Mouse (Mus musculus) left cerebral cortex, postnatal 10 days (tissue): ENCODE results near the gene Mthfd1. TPM values are rescaled to one million over a fixed set of nuclear protein-coding genes. Genes with fewer than 3 reads are reported as not detected.

Source experiments
- DNase-seq, 2 experiments: peaks; one replicate each; pipeline ENCODE4 v3.0.0; 2021 to 2022; ENCODE audit warnings: low spot score in 2 of 2, mixed read lengths in 1 of 2; ENCODE audit errors: extremely low spot score in 1 of 2
- intact Hi-C: fragments of 180-260 bp; cut with DNase I; formaldehyde crosslinking; loops from one replicate; pipeline ENCODE4 v1.15.1; 2025
- total RNA-seq, 2 experiments: library from RNA; stranded (reverse); gene quantifications; 2 replicates each; pipeline ENCODE4 v1.2.3; 2021

Mthfd1 gene
- total RNA-seq, 2 experiments from 2014 or later, result 34.1 to 36.9 TPM

DNA sequence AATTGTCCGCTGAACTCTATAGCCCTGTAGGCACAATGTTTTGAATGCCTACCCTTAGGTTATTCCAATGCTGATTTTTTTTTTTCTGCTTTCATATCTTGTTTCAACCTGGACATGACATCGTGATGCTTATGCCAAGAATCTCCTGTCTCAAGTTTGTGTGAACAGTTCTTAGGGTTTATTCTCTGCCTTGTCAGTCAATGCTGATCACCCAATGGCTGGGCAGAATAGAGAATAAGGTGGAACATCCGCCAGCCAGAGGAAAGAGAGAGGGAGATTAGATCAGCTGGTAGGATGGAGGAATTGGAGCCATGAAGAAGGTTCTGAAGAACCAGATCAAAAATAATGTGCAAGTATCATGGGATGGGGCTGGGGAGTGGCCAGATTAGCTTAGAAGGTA lies 5.6 kb downstream of the Mthfd1 start:
- intact Hi-C loops, result loop anchor here (10.0 kb wide), 1 partner anchor 214 kb away; no protein-coding TSS in a partner anchor
- DNase-seq, result no peak

- DNase-seq, result no peak
- intact Hi-C loops, result loop anchor here (10.0 kb wide), 1 partner anchor 213 kb away; no protein-coding TSS in a partner anchor
These were observed 6.5 kb downstream of the Mthfd1 start for GRCm38 (mm10) chr12:76261556-76261955.

- DNase-seq, result no peak
- intact Hi-C loops, result loop anchor here (10.0 kb wide), 1 partner anchor 212 kb away; no protein-coding TSS in a partner anchor
These were observed 7.8 kb downstream of the Mthfd1 start for GRCm38 (mm10) chr12:76262918-76263317.

- no peak for DNase-seq
- intact Hi-C loops, result loop anchor here (10.0 kb wide), 1 partner anchor 211 kb away; no protein-coding TSS in a partner anchor
These were observed 8.8 kb downstream of the Mthfd1 start for GRCm38 (mm10) chr12:76263876-76264275.

DNA sequence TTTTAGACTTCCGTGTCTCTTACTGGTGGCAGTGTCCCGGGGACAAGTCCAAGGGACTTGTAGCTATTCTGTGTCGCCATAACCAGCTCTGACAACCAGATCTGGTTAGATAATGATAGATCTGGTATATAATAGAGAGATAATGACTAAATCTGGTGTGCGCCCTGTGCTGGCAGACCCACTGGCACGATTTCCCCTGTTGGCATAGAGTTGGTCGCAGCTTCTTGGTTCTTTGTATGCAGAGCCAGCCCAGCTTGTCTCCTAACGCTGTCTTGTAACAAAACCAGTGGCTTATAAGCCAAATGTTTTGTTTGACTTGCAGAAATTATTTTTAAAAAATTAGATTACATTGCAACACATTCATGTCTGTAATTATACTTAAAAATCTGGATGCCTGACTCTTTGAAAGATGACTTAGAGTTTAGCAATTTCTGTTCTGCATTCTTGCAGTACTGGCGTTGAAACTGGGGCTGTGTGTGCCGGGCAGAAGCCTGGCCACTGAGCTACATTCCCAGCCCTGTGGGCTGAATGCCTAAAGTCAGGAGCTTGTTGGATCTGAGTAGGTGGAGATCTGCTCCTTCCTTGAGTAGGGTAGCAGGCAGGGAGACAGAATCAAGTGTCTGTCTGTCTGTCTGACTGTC lies 9.3 kb downstream of the Mthfd1 start:
- intact Hi-C loops, result loop anchor here (10.0 kb wide), 1 partner anchor 210 kb away; no protein-coding TSS in a partner anchor
- peak in 1 of 2 experiments; percentile 59 for DNase-seq

DNA sequence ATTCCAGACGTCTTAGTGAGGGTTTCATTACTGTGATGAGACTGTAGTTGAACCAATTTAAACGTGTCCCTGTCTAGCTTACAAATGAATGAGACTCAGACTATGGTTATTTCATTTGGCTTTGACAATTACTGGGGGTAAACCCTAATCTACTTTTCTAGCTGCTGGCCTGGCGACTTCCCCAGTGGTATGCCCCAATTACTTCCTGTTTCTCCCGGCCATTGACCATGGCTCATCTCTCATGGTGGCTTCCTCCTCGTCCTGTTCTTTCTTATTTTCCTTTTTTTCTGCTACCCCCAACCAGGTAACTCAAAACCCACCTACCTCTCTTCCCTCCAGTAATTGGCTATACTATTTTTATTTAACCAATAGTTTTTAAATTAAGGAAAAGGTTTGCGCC lies 9.9 kb downstream of the Mthfd1 start:
- intact Hi-C loops, result loop anchor here (5.0 to 10.0 kb wide), 2 partner anchors 72 to 210 kb away; no protein-coding TSS in a partner anchor
- no peak for DNase-seq

- intact Hi-C loops, result loop anchor here (5.0 to 10.0 kb wide), 2 partner anchors 70 to 208 kb away; no protein-coding TSS in a partner anchor
- peak in 1 of 2 experiments; percentile 49 for DNase-seq
These were observed 11.8 kb downstream of the Mthfd1 start for GRCm38 (mm10) chr12:76266875-76267274.

- DNase-seq, result no peak
- intact Hi-C loops, result loop anchor here (5.0 to 10.0 kb wide), 2 partner anchors 69 to 206 kb away; no protein-coding TSS in a partner anchor
These were observed 13.6 kb downstream of the Mthfd1 start for GRCm38 (mm10) chr12:76268686-76269085.

GRCm38 (mm10) chr12:76269196-76269595 lies 14.1 kb downstream of the Mthfd1 start:
- intact Hi-C loops, result loop anchor here (5.0 to 10.0 kb wide), 2 partner anchors 68 to 206 kb away; no protein-coding TSS in a partner anchor
- no peak for DNase-seq

GRCm38 (mm10) chr12:76271516-76271915 lies 16.4 kb downstream of the Mthfd1 start:
- no peak for DNase-seq
- intact Hi-C loops, result no loop called here

DNA sequence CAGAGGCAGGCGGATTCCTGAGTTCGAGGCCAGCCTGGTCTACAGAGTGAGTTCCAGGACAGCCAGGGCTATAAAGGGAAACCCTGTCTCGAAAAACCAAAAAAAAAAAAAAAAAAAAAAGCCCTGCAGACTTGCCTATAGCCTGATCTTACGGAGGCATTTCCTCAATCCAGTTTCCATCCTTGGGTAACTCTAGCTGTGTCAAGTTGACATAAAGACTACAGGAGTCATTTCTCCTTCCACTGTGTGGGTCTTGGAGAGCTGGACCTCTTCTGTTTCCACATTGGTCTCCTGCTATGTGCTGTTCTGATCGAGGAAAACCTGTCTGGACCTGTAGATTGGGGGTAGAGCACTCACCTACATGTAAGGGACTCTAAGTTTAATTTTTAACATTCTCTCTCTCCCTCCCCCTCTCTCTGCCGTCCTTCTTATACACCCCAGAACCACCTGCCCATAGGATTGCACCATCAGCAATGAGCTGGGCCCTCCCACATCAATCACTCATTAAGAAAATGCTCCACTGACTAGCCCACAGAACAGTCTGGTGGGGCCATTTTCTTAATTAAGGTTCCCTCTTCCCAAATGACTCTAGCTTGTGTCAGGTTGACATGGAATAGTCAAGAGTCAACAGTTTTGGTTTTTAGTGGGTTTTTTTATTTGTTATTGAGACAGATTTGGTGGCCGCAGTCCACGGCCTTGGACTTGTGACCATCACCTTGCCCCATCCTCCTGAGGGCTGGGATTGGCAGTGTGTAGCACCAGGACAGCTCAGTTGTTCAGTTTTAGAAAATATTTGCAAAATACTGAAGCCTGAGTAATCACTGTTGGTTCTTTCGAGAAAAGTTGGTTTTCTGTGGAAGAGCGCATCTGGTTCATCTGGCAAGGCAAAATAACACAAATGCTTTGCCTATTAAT lies 17.8 kb downstream of the Mthfd1 start:
- intact Hi-C loops, result no loop called here
- DNase-seq, result no peak

- intact Hi-C loops, result no loop called here
- no peak for DNase-seq
These were observed 23.1 kb downstream of the Mthfd1 start for GRCm38 (mm10) chr12:76278209-76278608.

DNA sequence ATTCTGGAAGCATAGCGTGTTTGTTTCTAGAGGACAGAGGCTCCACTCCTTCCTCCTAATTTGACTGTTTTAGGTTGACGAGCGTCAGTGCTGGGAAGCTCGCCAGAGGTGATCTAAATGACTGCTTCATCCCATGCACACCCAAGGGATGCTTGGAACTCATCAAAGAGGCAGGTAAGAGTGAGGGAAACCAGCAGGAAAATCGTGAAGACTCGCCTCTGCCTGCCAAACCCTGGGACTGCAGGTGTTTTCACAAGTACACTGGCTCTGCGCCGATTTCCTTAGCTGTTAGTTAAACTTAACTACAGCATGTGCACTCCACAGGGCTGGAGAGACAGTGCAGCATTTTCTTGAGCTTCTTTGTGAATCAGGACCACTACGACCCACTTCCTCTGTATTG lies 25.5 kb downstream of the Mthfd1 start:
- no peak for DNase-seq
- intact Hi-C loops, result no loop called here

GRCm38 (mm10) chr12:76281111-76281660 lies 26.1 kb downstream of the Mthfd1 start:
- intact Hi-C loops, result no loop called here
- DNase-seq, result no peak

DNA sequence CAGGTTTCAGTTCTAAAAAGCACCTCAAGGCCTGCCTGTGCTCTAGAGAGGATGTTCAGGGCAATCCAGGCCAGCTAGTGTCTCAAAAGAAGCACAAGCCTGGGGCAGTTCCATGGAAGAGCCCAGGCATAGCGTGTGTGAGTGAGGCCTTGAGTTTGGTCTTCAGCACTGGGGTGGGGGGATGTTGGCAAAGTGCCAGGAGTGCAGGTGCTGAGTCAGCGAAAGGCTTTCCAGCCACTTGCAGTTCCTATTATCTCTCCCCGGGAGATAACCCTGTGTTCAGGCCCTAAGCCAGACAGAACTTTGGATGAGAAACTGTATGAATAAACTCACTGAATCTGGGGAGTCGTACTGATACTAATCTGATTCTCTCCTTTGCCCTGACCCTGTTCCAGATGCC lies 27.0 kb downstream of the Mthfd1 start:
- no peak for DNase-seq
- intact Hi-C loops, result no loop called here

- intact Hi-C loops, result no loop called here
- DNase-seq, result no peak
These were observed 27.6 kb downstream of the Mthfd1 start for GRCm38 (mm10) chr12:76282532-76283173.

- intact Hi-C loops, result no loop called here
- DNase-seq, result no peak
These were observed 30.3 kb downstream of the Mthfd1 start for GRCm38 (mm10) chr12:76285418-76285817.

DNA sequence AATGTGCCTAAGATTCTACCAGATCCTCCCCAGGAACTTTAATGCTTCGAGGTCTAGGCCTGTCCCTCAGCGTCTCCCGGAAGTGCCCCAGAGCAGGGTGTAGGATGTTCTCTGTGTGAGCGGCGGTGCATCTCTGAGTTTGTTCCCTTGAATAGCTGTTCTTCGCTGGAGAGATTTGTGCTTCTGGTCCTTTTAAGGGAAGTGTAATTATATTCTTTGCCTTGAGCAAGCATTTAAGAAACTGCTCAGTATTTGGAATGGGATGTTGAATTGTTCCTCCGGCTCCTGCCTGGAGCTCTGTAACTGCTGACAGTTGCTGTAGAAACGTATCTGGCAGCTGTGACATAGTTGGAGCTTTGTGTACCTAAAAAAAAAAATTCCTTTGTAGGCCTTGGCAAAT lies 32.9 kb downstream of the Mthfd1 start:
- DNase-seq, result peak in 1 of 2 experiments; percentile 28
- intact Hi-C loops, result no loop called here

DNA sequence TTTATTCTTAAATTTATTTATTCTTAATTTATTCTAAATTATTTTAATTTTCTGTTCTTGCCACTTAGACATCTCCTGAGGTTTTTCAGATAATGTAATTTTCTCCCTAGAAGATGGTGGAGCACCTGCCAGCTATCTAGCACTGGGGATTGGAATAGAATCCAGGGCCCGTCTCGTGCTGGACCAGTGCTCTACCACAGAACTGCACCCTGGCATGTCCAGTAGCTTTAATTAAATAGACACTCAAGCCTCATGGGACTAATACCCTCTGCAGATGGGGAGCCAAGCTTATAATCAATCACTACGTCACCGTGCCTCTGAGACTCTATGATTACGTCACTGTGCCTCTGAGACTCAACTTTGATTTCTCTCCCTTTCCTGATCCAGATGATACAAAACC lies 33.4 kb downstream of the Mthfd1 start:
- intact Hi-C loops, result no loop called here
- DNase-seq, result no peak
